Mouse (Mus musculus): ENCODE data around the gene Mbnl3.

- no peak for TF ChIP-seq POLR2A (IDR thresholded peaks at IDR 0.05; ENCODE audit: borderline replicate concordance, extremely low read depth, insufficient read depth, insufficient read length, poor library complexity, severe bottlenecking)
- no peak for TF ChIP-seq CTCF (IDR thresholded peaks at IDR 0.05; ENCODE audit: borderline replicate concordance, extremely low read depth, insufficient read depth, insufficient read length)
Measured at GRCm38 (mm10) chrX:51140055-51140454, 66.3 kb downstream of the Mbnl3 start.

Data from brain, embryonic 14.5 days (tissue).